Mouse (Mus musculus): ENCODE results near the gene Tmem132c. TPM values are rescaled to one million over a fixed set of nuclear protein-coding genes. Genes with fewer than 3 reads are reported as not detected.

Tmem132c gene
- polyA plus RNA-seq, 1 experiment from 2014 or later, result 21.1 TPM

DNA sequence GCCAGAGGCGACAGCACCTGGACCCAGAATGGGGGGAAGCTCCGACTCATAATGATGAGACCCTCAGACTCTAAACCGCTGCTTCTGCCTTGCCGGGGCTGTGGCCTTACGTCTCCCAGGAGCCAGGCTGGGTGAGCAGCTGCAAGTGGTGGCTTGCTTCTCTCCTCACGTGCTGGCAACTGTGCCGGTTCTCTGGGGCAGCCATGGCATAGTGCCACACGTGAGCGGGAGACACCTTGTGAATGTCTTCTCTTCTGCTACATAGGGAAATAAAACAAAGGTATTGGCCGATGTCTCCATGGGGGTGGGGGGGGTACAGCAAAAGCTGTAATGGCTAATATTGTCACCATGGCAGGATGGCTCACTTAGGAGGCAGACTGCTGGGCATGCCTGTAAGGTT, 214.5 kb downstream of the Tmem132c start:
- H3K4me2 ChIP-seq (replicated peaks; ENCODE audit: low read depth, low read length), result no peak overlapping the region
- H3K9me3 ChIP-seq (ENCODE audit: control insufficient read depth, low read length), result no peaks in the 10 kb centered on the region
- no peak overlapping the region for H3K27ac ChIP-seq (ENCODE audit: low read depth, low read length)
- no peak for ATAC-seq (ENCODE audit: low FRiP score)
- WGBS, result 86% methylated on average over 10 of the region's 10 CpGs
- H3K4me1 ChIP-seq (replicated peaks; ENCODE audit: control insufficient read depth, insufficient read depth, low read length), result no peaks in the 10 kb centered on the region
- DNase-seq (ENCODE audit: low spot score), result no peak
- no peaks in the 10 kb centered on the region for H3K36me3 ChIP-seq (ENCODE audit: control insufficient read depth, insufficient read depth, low read length)
- no peaks in the 10 kb centered on the region for H3K27me3 ChIP-seq (ENCODE audit: control insufficient read depth, insufficient read depth, low read length)
- H3K9ac ChIP-seq (ENCODE audit: low read depth, low read length), result no peak overlapping the region
- H3K4me3 ChIP-seq (ENCODE audit: low read depth, low read length), result no peak overlapping the region

DNA sequence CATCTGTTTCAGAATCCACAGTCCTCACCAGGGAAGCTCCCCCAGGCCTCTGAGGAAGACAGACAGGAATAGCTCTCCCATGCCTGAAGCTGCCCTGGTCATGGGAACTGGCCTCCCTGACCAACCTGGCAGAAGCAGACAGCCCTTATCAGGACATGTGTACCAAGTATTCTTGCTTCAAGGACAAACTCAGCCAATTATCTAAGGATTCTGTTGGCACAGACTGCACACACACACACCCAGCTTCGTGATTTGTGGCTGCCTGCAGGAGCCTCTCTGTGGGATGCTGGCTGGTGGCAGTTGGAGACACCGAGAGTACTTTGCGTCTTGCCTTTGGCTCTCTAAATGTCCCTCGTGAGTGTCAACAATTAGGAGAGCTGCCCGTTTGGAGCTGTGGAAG, 226.5 kb downstream of the Tmem132c start:
- 66% methylated on average over 5 of the region's 5 CpGs for WGBS
- no peaks in the 10 kb centered on the region for H3K27me3 ChIP-seq (ENCODE audit: control insufficient read depth, insufficient read depth, low read length)
- no peaks in the 10 kb centered on the region for H3K9me3 ChIP-seq (ENCODE audit: control insufficient read depth, low read length)
- no peaks in the 10 kb centered on the region for H3K36me3 ChIP-seq (ENCODE audit: control insufficient read depth, insufficient read depth, low read length)
- H3K4me1 ChIP-seq (replicated peaks; ENCODE audit: control insufficient read depth, insufficient read depth, low read length), result no peaks in the 10 kb centered on the region
- H3K4me3 ChIP-seq (ENCODE audit: low read depth, low read length), result no peak overlapping the region
- ATAC-seq (ENCODE audit: low FRiP score) (no peak), DNase-seq (ENCODE audit: low spot score) (no peak)
- H3K27ac ChIP-seq (ENCODE audit: low read depth, low read length), result no peak overlapping the region
- H3K9ac ChIP-seq (ENCODE audit: low read depth, low read length), result no peak overlapping the region
- H3K4me2 ChIP-seq (replicated peaks; ENCODE audit: low read depth, low read length), result no peak overlapping the region

DNA sequence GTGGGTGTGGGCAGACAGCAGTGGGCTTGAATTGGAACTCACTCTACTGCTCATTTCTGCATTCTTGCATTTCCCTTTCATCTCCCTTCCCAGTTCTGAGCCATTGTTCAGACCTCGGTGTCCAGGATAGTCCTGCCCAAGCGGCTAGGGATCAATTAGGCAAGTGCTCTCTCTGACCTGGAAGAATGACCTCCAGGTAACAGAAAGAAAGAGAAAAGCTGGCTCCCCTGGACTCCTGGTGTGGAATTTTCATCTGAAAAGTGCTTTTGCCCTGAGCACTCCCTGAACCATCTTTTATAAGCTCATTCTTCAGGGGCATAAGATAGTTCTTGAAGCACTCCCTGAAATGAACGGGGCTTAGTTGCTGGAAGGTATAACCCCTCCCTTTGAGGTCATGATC, 228.7 kb downstream of the Tmem132c start:
- Histone ChIP-seq H3K4me2 (replicated peaks; ENCODE audit: low read depth, low read length) (no peak overlapping the region), H3K27me3 (ENCODE audit: control insufficient read depth, insufficient read depth, low read length) (no peaks in the 10 kb centered on the region), H3K9me3 (ENCODE audit: control insufficient read depth, low read length) (no peaks in the 10 kb centered on the region), H3K27ac (ENCODE audit: low read depth, low read length) (no peak overlapping the region), H3K4me3 (ENCODE audit: low read depth, low read length) (no peak overlapping the region), H3K4me1 (replicated peaks; ENCODE audit: control insufficient read depth, insufficient read depth, low read length) (no peaks in the 10 kb centered on the region), H3K9ac (ENCODE audit: low read depth, low read length) (no peak overlapping the region), H3K36me3 (ENCODE audit: control insufficient read depth, insufficient read depth, low read length) (no peaks in the 10 kb centered on the region)
- WGBS, result 14% methylated on average over 3 of the region's 3 CpGs
- ATAC-seq (ENCODE audit: low FRiP score) (no peak), DNase-seq (ENCODE audit: low spot score) (no peak)

DNA sequence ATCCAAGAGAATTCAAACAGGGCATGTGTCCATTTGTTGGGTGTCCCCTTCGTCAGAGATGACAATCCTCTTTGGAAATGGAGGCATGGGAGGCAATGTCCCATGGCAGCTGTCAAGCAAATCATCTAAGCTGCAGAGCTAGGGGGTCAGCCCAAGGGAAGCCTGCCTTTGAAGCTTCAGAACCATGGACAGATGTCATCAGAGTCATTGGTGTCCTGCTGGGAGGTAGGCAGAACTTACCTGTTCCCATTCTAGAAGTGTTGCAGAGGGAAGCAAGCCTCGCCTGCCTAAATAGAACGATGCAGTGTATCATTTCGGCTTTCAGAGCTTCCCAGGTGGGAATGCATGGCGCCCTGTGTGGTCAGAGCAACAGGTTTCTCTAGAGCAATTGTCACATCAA, 230.3 kb downstream of the Tmem132c start:
- H3K9ac ChIP-seq (ENCODE audit: low read depth, low read length), result no peak overlapping the region
- H3K4me2 ChIP-seq (replicated peaks; ENCODE audit: low read depth, low read length), result no peak overlapping the region
- no peak overlapping the region for H3K27ac ChIP-seq (ENCODE audit: low read depth, low read length)
- H3K36me3 ChIP-seq (ENCODE audit: control insufficient read depth, insufficient read depth, low read length), result no peaks in the 10 kb centered on the region
- H3K4me3 ChIP-seq (ENCODE audit: low read depth, low read length), result no peak overlapping the region
- DNase-seq (ENCODE audit: low spot score), result no peak
- no peaks in the 10 kb centered on the region; the same call in 1 of the 2 replicates for H3K4me1 ChIP-seq (replicated peaks; ENCODE audit: control insufficient read depth, insufficient read depth, low read length)
- ATAC-seq (ENCODE audit: low FRiP score), result no peak
- no peaks in the 10 kb centered on the region for H3K27me3 ChIP-seq (ENCODE audit: control insufficient read depth, insufficient read depth, low read length)
- 59% methylated on average over 5 of the region's 5 CpGs for WGBS
- H3K9me3 ChIP-seq (ENCODE audit: control insufficient read depth, low read length), result no peaks in the 10 kb centered on the region

DNA sequence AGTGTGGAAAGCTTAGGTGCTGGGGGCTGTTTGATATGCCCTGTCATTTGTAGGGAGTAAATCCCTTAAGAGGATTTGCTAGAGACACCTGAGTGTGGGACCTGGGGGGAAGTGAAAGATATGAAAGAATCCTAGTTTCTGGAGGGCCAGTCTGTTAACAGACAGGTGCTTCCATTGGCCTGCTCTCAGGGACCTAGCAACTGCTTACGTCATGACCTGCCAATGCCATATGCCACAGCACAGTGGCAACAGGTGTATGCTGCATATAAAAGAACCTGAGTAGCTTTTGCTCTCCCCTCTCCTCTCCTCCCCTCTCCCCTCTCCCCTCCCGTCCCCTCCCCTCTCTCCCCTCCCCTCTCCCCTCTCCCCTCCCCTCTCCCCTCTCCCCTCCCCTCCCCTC, 232.1 kb downstream of the Tmem132c start:
- 59% methylated on average over 1 of the region's 2 CpGs for WGBS
- Histone ChIP-seq H3K27ac (ENCODE audit: low read depth, low read length) (no peak overlapping the region), H3K4me3 (ENCODE audit: low read depth, low read length) (no peak overlapping the region), H3K9ac (ENCODE audit: low read depth, low read length) (no peak overlapping the region), H3K27me3 (ENCODE audit: control insufficient read depth, insufficient read depth, low read length) (no peaks in the 10 kb centered on the region), H3K36me3 (ENCODE audit: control insufficient read depth, insufficient read depth, low read length) (no peaks in the 10 kb centered on the region), H3K9me3 (ENCODE audit: control insufficient read depth, low read length) (no peaks in the 10 kb centered on the region), H3K4me1 (replicated peaks; ENCODE audit: control insufficient read depth, insufficient read depth, low read length) (peaks cover 4% of the 10 kb centered on the region), H3K4me2 (replicated peaks; ENCODE audit: low read depth, low read length) (no peak overlapping the region)
- no peak for ATAC-seq (ENCODE audit: low FRiP score)
- DNase-seq (ENCODE audit: low spot score), result no peak

DNA sequence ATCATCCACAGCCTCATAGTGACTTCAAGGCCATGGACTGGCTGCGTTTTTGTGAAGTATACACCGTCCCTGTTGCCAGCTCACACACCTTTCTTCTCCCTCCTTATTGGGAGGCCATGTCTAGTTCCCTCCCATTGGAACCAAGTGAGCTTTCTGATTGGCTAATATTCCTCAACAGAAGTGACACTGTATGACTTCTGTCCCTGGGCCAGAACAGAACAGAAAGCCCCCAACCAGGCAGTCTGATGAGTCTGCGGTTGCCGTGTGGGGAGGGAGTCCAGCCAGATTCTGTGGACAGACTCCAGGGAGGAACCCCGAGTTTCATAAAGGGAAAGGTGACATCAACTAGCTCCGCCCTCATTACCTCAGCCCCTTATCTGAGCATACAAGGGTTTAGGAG, 233.2 kb downstream of the Tmem132c start:
- H3K4me1 ChIP-seq (replicated peaks; ENCODE audit: control insufficient read depth, insufficient read depth, low read length), result peaks cover 4% of the 10 kb centered on the region
- DNase-seq (ENCODE audit: low spot score), result no peak
- H3K4me2 ChIP-seq (replicated peaks; ENCODE audit: low read depth, low read length), result no peak overlapping the region
- no peaks in the 10 kb centered on the region for H3K9me3 ChIP-seq (ENCODE audit: control insufficient read depth, low read length)
- no peak overlapping the region for H3K27ac ChIP-seq (ENCODE audit: low read depth, low read length)
- ATAC-seq (ENCODE audit: low FRiP score), result no peak
- H3K9ac ChIP-seq (ENCODE audit: low read depth, low read length), result no peak overlapping the region
- WGBS, result 77% methylated on average over 6 of the region's 6 CpGs
- no peak overlapping the region for H3K4me3 ChIP-seq (ENCODE audit: low read depth, low read length)
- no peaks in the 10 kb centered on the region for H3K27me3 ChIP-seq (ENCODE audit: control insufficient read depth, insufficient read depth, low read length)
- H3K36me3 ChIP-seq (ENCODE audit: control insufficient read depth, insufficient read depth, low read length), result no peaks in the 10 kb centered on the region

DNA sequence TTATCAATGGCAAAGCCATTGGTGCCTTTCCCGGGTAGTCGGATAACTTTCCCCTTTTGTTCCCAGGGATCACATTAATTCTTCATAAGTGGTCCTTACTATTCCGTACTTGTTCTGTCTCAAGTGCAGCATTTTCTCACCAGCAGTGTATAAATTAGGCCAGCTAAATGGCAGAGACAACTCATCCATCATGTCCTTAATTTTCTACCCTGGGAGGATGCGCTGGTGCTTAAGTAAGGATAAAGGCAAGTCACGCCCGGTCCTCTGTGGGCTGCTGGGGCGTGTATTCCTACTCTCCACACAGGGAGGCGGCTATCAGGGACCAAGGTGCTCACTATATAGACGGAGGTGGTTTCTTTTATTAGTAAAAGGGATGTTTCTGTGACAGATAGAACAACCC, 236.2 kb downstream of the Tmem132c start:
- Histone ChIP-seq H3K4me3 (ENCODE audit: low read depth, low read length) (no peak overlapping the region), H3K4me2 (replicated peaks; ENCODE audit: low read depth, low read length) (no peak overlapping the region), H3K4me1 (replicated peaks; ENCODE audit: control insufficient read depth, insufficient read depth, low read length) (peaks cover 4% of the 10 kb centered on the region), H3K27me3 (ENCODE audit: control insufficient read depth, insufficient read depth, low read length) (no peaks in the 10 kb centered on the region), H3K27ac (ENCODE audit: low read depth, low read length) (no peak overlapping the region), H3K9ac (ENCODE audit: low read depth, low read length) (no peak overlapping the region), H3K36me3 (ENCODE audit: control insufficient read depth, insufficient read depth, low read length) (no peaks in the 10 kb centered on the region), H3K9me3 (ENCODE audit: control insufficient read depth, low read length) (no peaks in the 10 kb centered on the region)
- DNase-seq (ENCODE audit: low spot score) (peak; percentile 55), ATAC-seq (ENCODE audit: low FRiP score) (peak; percentile 68)
- WGBS, result 27% methylated on average over 9 of the region's 9 CpGs

DNA sequence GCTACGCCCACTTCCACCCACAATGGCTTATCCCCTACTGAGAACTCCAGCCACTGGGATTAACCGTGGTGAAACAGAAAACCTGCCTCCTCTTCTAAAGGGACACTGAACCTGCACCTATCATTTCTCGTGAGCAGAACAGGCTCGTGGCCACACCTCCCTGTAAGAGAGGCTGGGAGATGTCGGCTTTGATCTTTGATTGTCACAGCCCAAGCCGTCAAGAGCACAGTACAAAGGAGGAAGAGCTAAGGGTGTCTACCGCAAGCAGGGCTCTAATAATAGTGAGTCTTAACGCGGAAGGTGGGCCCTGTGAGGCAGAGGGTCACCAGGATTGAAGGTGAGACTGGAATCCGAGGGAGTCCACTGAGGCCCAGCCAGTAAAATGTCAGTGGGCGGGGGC, 236.7 kb downstream of the Tmem132c start:
- Histone ChIP-seq H3K9me3 (ENCODE audit: control insufficient read depth, low read length) (no peaks in the 10 kb centered on the region), H3K9ac (ENCODE audit: low read depth, low read length) (no peak overlapping the region), H3K27ac (ENCODE audit: low read depth, low read length) (no peak overlapping the region), H3K4me2 (replicated peaks; ENCODE audit: low read depth, low read length) (no peak overlapping the region), H3K36me3 (ENCODE audit: control insufficient read depth, insufficient read depth, low read length) (no peaks in the 10 kb centered on the region), H3K4me3 (ENCODE audit: low read depth, low read length) (no peak overlapping the region), H3K4me1 (replicated peaks; ENCODE audit: control insufficient read depth, insufficient read depth, low read length) (peaks cover 4% of the 10 kb centered on the region), H3K27me3 (ENCODE audit: control insufficient read depth, insufficient read depth, low read length) (no peaks in the 10 kb centered on the region)
- ATAC-seq (ENCODE audit: low FRiP score), result peak; percentile 10; the same call in 1 of the 2 replicates
- DNase-seq (ENCODE audit: low spot score), result no peak
- WGBS, result 16% methylated on average over 11 of the region's 11 CpGs

DNA sequence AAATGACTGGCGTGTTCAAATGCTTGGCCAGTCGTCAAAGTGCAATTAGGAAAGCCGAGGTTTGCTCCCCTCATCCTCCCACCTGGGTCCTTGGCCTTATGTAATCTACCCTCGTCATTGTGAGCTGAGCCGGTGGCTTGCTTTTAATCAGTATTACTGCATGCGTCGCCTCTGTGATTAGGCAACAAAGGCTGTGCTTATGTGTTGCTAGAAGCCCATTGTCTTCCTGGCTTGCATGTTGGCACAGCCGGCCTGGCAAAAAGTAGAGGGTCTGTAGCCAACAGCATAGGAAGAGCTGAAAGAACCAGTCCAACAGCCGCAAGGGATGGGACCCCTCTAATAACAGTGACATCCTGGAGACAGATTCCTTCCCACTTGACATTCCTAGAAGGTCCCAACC, 239.3 kb downstream of the Tmem132c start:
- H3K4me1 ChIP-seq (replicated peaks; ENCODE audit: control insufficient read depth, insufficient read depth, low read length), result peaks cover 4% of the 10 kb centered on the region
- H3K27ac ChIP-seq (ENCODE audit: low read depth, low read length), result no peak overlapping the region
- DNase-seq (ENCODE audit: low spot score) (no peak), ATAC-seq (ENCODE audit: low FRiP score) (no peak)
- WGBS, result 74% methylated on average over 9 of the region's 9 CpGs
- H3K36me3 ChIP-seq (ENCODE audit: control insufficient read depth, insufficient read depth, low read length), result no peaks in the 10 kb centered on the region
- H3K27me3 ChIP-seq (ENCODE audit: control insufficient read depth, insufficient read depth, low read length), result no peaks in the 10 kb centered on the region
- no peak overlapping the region for H3K4me2 ChIP-seq (replicated peaks; ENCODE audit: low read depth, low read length)
- H3K9me3 ChIP-seq (ENCODE audit: control insufficient read depth, low read length), result no peaks in the 10 kb centered on the region
- no peak overlapping the region for H3K9ac ChIP-seq (ENCODE audit: low read depth, low read length)
- H3K4me3 ChIP-seq (ENCODE audit: low read depth, low read length), result no peak overlapping the region

Data from hindbrain, embryonic 11.5 days (tissue).